Mouse (Mus musculus) liver, embryonic 12.5 days (tissue): Measurements from ENCODE around the gene Kif13a. TPM values are rescaled to one million over a fixed set of nuclear protein-coding genes. Genes with fewer than 3 reads are reported as not detected.

Source experiments
- ATAC-seq: fragments of 200-750 bp; cut with Nextera tagmentation; 2 replicates; pipeline ENCODE4 v1.8.0; 2017; ENCODE audit warnings: moderate number of reproducible peaks, mild to moderate bottlenecking, moderate library complexity
- H3K27ac ChIP-seq: fragments of 300-500 bp; sonication (generic); 2 replicates; pipeline ENCODE4 v1.5.1; 2016; ENCODE audit warnings: mild to moderate bottlenecking
- H3K27me3 ChIP-seq: fragments of 300-500 bp; sonication (generic); replicated peaks from 2 replicates; pipeline ENCODE4 v1.6.1; 2016; ENCODE audit warnings: mild to moderate bottlenecking, moderate library complexity
- H3K36me3 ChIP-seq: fragments of 300-500 bp; sonication (generic); 2 replicates; pipeline ENCODE4 v1.6.1; 2016; ENCODE audit warnings: mild to moderate bottlenecking, moderate library complexity
- H3K4me1 ChIP-seq: fragments of 300-500 bp; sonication (generic); 2 replicates; pipeline ENCODE4 v1.6.1; 2016
- H3K4me2 ChIP-seq: fragments of 300-500 bp; sonication (generic); 2 replicates; pipeline ENCODE4 v1.6.1; 2016; ENCODE audit warnings: mild to moderate bottlenecking, moderate library complexity
- H3K4me3 ChIP-seq: fragments of 300-500 bp; sonication (generic); 2 replicates; pipeline ENCODE4 v1.5.1; 2016; ENCODE audit warnings: mild to moderate bottlenecking, moderate library complexity
- H3K9ac ChIP-seq: fragments of 300-500 bp; sonication (generic); 2 replicates; pipeline ENCODE4 v1.6.1; 2016; ENCODE audit warnings: mild to moderate bottlenecking, moderate library complexity
- H3K9me3 ChIP-seq: fragments of 300-500 bp; sonication (generic); replicated peaks from 2 replicates; pipeline ENCODE4 v1.6.1; 2016; ENCODE audit warnings: mild to moderate bottlenecking, moderate library complexity
- WGBS: fragments of 180-500 bp; shearing (Covaris S2); methylation state at CpG from one replicate; pipeline ENCODE4 v1.1.7; 2016; ENCODE audit not compliant: insufficient replicate concordance; 5-methylcytosine and 5-hydroxymethylcytosine counted together
- polyA plus RNA-seq: library from polyadenylated mRNA; unstranded; fragments of >200 nt; fragmentation: Nextera tagmentation; extraction: Ambion mirVana; gene quantifications from 2 replicates; pipeline ENCODE4 v1.2.1, GENCODE M21; 2016

The Kif13a gene
- polyA plus RNA-seq, 1 experiment from 2014 or later: 6.9 TPM

GRCm38 (mm10) chr13:46788452-46788851, 141.2 kb downstream of the Kif13a start:
- Histone ChIP-seq H3K4me3 (no peak overlapping the region), H3K9ac (no peak overlapping the region), H3K9me3 (no peaks in the 10 kb centered on the region), H3K36me3 (peaks cover 28% of the 10 kb centered on the region), H3K27ac (no peak overlapping the region), H3K27me3 (no peaks in the 10 kb centered on the region), H3K4me2 (no peak overlapping the region), H3K4me1 (no peaks in the 10 kb centered on the region)
- no peak for ATAC-seq
- 88% methylated on average over 8 of the region's 8 CpGs for WGBS

GRCm38 (mm10) chr13:46786836-46787235, 142.8 kb downstream of the Kif13a start:
- Histone ChIP-seq H3K9ac (no peak overlapping the region), H3K9me3 (no peaks in the 10 kb centered on the region), H3K4me3 (no peak overlapping the region), H3K27me3 (no peaks in the 10 kb centered on the region), H3K27ac (no peak overlapping the region), H3K4me2 (no peak overlapping the region), H3K36me3 (peaks cover 23% of the 10 kb centered on the region), H3K4me1 (no peaks in the 10 kb centered on the region)
- no peak for ATAC-seq
- 61% methylated on average over 2 of the region's 2 CpGs for WGBS

GRCm38 (mm10) chr13:46786064-46786561, 143.6 kb downstream of the Kif13a start:
- H3K9me3 ChIP-seq: no peaks in the 10 kb centered on the region
- H3K4me3 ChIP-seq: no peak overlapping the region
- H3K27me3 ChIP-seq: no peaks in the 10 kb centered on the region
- H3K36me3 ChIP-seq: peaks cover 21% of the 10 kb centered on the region
- H3K27ac ChIP-seq: no peak overlapping the region
- 82% methylated on average over 10 of the region's 10 CpGs for WGBS
- 0 out of 2 replicates have a peak, but pooled peaks cover under 1% of the 10 kb centered on the region for H3K4me1 ChIP-seq
- no peak overlapping the region for H3K9ac ChIP-seq
- no peak for ATAC-seq
- H3K4me2 ChIP-seq: no peak overlapping the region

DNA sequence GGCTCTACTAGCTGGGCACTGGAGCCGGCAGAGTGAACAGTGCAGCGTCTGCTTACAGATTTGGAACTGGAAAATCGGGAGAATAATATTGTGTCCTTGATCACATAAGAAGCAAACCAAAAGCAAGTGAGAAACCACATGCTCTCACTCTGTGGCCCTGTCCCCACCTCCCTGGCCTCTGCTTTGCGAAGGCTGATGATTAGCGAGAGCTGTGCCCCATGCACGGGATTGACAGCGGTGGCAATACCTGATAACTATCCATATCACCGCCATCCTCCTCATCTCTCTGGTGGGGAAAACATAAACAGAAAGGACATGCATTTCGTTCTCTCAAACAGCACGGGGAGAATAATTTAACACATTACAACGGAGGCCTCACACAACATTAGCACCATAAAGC, 149.3 kb downstream of the Kif13a start:
- 48% methylated on average over 11 of the region's 11 CpGs for WGBS
- no peak overlapping the region for H3K9ac ChIP-seq
- peaks cover 45% of the 10 kb centered on the region for H3K4me1 ChIP-seq
- peaks cover 6% of the 10 kb centered on the region; the same call in 1 of the 2 replicates for H3K36me3 ChIP-seq
- H3K9me3 ChIP-seq: no peaks in the 10 kb centered on the region
- ATAC-seq: peak; percentile 69
- no peak overlapping the region for H3K4me3 ChIP-seq
- H3K4me2 ChIP-seq: peak overlapping the region; percentile 2; the same call in 1 of the 2 replicates
- no peaks in the 10 kb centered on the region for H3K27me3 ChIP-seq
- H3K27ac ChIP-seq: no peak overlapping the region

DNA sequence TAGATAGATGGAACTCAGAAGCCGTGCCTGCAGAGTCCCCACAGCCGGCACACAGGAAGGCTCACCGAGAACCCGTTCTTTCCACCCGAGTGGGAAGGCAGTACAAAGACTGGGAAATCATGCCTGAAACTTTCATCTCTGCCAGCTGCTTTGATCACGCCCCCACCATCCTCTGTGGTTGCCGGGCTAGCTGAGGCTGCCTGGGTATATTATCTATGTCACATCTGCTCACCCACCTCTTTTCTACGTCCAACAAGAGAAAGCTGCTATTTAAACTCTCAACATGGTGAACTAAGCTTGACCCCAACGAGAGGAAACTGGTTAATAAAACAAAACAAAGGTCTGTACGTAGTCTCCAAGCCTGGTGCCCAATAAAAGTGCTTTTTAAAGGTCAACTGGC, 149.8 kb downstream of the Kif13a start:
- peaks cover 50% of the 10 kb centered on the region for H3K4me1 ChIP-seq
- peaks cover 3% of the 10 kb centered on the region; the same call in 1 of the 2 replicates for H3K36me3 ChIP-seq
- H3K9ac ChIP-seq: no peak overlapping the region
- H3K9me3 ChIP-seq: no peaks in the 10 kb centered on the region
- no peaks in the 10 kb centered on the region for H3K27me3 ChIP-seq
- ATAC-seq: no peak
- H3K4me3 ChIP-seq: no peak overlapping the region
- H3K27ac ChIP-seq: no peak overlapping the region
- 0 out of 2 replicates have a peak overlapping the region, but pooled peaks have one; percentile 2 for H3K4me2 ChIP-seq
- 57% methylated on average over 10 of the region's 10 CpGs for WGBS

GRCm38 (mm10) chr13:46777461-46777860, 152.2 kb downstream of the Kif13a start:
- ATAC-seq: 0 out of 2 replicates have a peak, but pooled peaks have one; percentile 51
- 49% methylated on average over 3 of the region's 3 CpGs for WGBS

DNA sequence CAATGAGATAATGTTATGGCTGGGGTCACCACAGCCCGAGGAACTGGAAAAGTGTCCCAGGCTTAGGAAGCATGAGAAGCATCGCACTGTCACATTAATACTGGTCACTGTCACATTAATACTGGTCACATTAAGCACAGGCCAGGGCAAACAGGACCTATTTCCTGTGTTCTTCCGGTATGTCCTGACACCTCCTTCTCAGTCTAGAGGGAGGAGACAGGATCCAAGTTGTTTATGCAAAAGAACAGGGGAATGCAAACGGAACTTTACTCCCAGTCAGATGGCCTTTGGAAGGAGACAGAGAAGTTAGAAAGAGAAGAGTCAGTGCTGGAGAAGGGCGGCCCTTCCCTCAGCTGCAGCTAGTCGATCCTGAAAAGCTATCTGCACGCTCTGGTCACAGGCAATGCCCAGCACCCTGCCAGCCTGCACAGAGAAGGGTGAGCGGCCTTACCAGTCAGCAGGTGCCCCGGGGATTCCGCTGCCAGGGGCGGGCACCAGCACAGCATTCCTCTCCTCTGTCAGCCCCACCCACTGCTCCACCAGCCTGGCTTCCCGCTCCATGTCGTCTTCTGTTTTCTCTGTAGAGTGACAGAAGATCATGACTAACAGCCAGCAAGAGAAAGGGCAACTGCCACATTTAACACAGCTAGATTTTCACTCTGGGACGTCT, 152.9 kb downstream of the Kif13a start:
- H3K9me3 ChIP-seq: no peaks in the 10 kb centered on the region
- 55% methylated on average over 14 of the region's 14 CpGs for WGBS

More at GRCm38 (mm10) chr13:46777461-46777860, 152.2 kb downstream of the Kif13a start:
- Histone ChIP-seq H3K36me3 (peaks cover 10% of the 10 kb centered on the region), H3K27me3 (no peaks in the 10 kb centered on the region), H3K4me2 (no peak overlapping the region), H3K4me3 (no peak overlapping the region), H3K4me1 (peaks cover 51% of the 10 kb centered on the region), H3K9ac (no peak overlapping the region), H3K9me3 (no peaks in the 10 kb centered on the region), H3K27ac (peak overlapping the region; percentile 28; the same call in 1 of the 2 replicates)

DNA sequence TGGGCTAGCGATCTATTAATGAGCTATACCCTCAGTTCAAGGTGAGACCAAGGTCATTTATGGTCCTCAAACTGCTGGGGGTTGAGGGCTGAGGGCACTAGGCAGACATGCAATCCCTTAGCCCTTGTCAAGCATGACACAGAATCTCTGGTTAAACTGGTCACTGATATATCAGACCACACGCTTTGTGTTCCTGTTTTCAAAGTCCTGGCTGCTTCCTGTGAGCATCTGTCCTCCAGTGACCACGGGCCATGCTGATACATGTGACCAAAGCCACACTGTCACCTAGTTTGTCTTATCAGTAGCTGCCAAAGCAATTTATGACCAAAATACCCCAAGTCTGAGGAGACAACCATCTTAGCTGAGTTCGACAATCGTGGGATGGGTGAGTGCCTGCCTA, 154.7 kb downstream of the Kif13a start:
- Histone ChIP-seq H3K4me2 (no peak overlapping the region), H3K4me3 (no peak overlapping the region), H3K36me3 (peaks cover 28% of the 10 kb centered on the region), H3K27me3 (no peaks in the 10 kb centered on the region), H3K9ac (no peak overlapping the region), H3K4me1 (peaks cover 47% of the 10 kb centered on the region), H3K27ac (no peak overlapping the region), H3K9me3 (no peaks in the 10 kb centered on the region)
- WGBS: 31% methylated on average over 5 of the region's 5 CpGs
- no peak for ATAC-seq

More for the DNA sequence above, 152.9 kb downstream of the Kif13a start:
- Histone ChIP-seq H3K36me3 (peaks cover 15% of the 10 kb centered on the region), H3K27me3 (no peaks in the 10 kb centered on the region), H3K4me1 (peaks cover 58% of the 10 kb centered on the region), H3K4me3 (no peak overlapping the region), H3K4me2 (no peak overlapping the region), H3K27ac (no peak overlapping the region), H3K9ac (no peak overlapping the region)
- no peak; the same call in 1 of the 2 replicates for ATAC-seq

DNA sequence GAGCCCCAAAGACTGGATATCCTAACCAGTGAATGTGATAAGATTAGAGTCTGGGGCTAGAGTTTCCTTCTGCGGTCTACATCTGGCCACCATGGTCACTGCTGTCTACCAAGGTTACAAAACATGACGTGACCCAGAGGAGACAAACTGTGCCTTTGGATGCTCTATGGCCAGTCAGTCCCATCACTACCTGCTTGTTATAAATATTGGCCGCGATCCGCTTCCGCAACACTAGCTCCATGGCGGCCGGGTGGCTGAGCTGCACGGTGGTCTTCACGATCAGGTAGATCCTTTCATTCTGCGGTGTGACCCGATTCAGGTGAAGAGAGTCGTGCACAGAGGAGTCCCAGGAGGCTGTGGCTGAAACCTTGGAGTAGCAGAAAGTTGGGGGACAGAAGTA, 157.1 kb downstream of the Kif13a start:
- 87% methylated on average over 13 of the region's 13 CpGs for WGBS
- peaks cover 39% of the 10 kb centered on the region for H3K36me3 ChIP-seq
- H3K27ac ChIP-seq: no peak overlapping the region
- no peaks in the 10 kb centered on the region for H3K27me3 ChIP-seq
- no peak overlapping the region for H3K4me3 ChIP-seq
- ATAC-seq: no peak
- no peak overlapping the region for H3K9ac ChIP-seq
- no peak overlapping the region for H3K4me2 ChIP-seq
- H3K9me3 ChIP-seq: no peaks in the 10 kb centered on the region
- H3K4me1 ChIP-seq: peaks cover 37% of the 10 kb centered on the region

DNA sequence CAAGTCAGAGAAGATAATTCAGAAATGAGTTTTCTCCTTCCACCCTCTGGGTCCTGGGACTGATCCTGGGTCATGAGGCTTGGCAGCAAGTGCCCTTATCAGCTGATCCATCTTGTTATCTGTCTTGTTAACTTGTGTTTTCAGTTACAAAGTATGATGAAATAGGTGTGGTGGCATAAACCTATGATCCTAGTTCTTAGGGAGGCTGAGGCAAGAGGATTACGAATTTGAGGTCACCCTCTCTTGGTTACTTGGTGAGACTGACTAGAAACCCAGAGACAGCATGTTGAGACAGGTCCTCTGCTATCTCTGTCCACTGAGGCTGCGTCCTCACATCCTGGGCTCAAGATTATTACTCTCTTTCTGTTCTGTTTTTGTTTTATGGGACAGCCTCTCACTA, 164.3 kb downstream of the Kif13a start:
- no peak overlapping the region for H3K9ac ChIP-seq
- H3K4me1 ChIP-seq: peaks cover 4% of the 10 kb centered on the region; the same call in 1 of the 2 replicates
- no peaks in the 10 kb centered on the region for H3K27me3 ChIP-seq
- H3K4me2 ChIP-seq: no peak overlapping the region
- ATAC-seq: no peak
- H3K27ac ChIP-seq: no peak overlapping the region
- peaks cover 31% of the 10 kb centered on the region for H3K36me3 ChIP-seq
- no peaks in the 10 kb centered on the region for H3K9me3 ChIP-seq
- 74% methylated on average over 2 of the region's 2 CpGs for WGBS
- no peak overlapping the region for H3K4me3 ChIP-seq

DNA sequence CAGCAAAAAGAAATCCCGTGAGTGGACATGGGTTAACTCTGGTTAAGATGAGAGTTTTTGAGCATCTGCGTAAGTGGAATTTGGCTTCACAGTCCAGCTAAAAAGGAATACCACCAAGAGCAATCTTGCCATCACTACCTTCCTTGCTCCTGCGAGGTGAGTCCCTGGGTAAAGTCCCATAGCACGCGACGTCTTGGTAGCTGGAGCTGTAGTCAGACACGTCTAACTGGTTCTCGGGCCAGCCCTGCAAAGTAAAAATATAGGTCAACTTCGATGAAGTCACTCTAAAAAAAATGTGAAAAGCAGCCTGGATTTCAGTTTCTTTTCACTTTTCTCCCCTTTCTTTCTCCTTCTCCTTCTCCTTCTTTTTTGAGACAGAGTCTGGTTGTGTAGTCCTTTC, 166.5 kb downstream of the Kif13a start:
- no peak for ATAC-seq
- WGBS: 86% methylated on average over 9 of the region's 9 CpGs
- no peak overlapping the region for H3K4me2 ChIP-seq
- no peaks in the 10 kb centered on the region; the same call in 1 of the 2 replicates for H3K4me1 ChIP-seq
- no peak overlapping the region for H3K9ac ChIP-seq
- no peak overlapping the region for H3K4me3 ChIP-seq
- H3K27me3 ChIP-seq: no peaks in the 10 kb centered on the region
- H3K36me3 ChIP-seq: peaks cover 26% of the 10 kb centered on the region
- H3K9me3 ChIP-seq: no peaks in the 10 kb centered on the region
- H3K27ac ChIP-seq: no peak overlapping the region

DNA sequence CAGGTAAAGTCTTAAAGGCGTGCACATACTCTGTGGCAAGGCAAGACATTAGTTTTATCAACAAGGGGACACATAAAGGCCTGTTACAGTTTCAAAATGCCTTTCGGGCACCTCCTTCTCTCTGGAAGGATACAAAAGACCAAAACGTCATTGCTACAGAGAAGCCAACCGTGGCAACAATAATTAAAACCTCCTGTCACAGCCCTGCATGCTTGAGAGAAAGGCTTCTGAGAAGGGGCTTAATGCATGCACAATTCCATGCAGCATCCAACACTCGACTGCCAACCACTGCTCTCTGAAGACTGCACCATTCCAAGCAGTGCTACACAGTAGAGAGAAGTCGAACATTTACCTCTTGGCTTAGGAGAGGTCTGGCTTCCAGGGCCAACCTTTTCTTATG, 168.7 kb downstream of the Kif13a start:
- Histone ChIP-seq H3K9me3 (no peaks in the 10 kb centered on the region), H3K27ac (no peak overlapping the region), H3K4me3 (no peak overlapping the region), H3K27me3 (no peaks in the 10 kb centered on the region), H3K9ac (no peak overlapping the region), H3K4me2 (no peak overlapping the region), H3K36me3 (0 out of 2 replicates have a peak, but pooled peaks cover 17% of the 10 kb centered on the region), H3K4me1 (no peaks in the 10 kb centered on the region; the same call in 1 of the 2 replicates)
- ATAC-seq: no peak
- WGBS: 72% methylated on average over 6 of the region's 6 CpGs
